Mouse (Mus musculus) cerebellum, adult 9-11 months (tissue): ENCODE measurements around the gene Pde6h.

Experiments
- DNase-seq: peaks from one replicate; pipeline ENCODE4 v3.0.0; 2022

The Pde6h gene

GRCm38 (mm10) chr6:136983201-136983600 is 59.6 kb downstream of the Pde6h start:
- DNase-seq: no peak

DNA sequence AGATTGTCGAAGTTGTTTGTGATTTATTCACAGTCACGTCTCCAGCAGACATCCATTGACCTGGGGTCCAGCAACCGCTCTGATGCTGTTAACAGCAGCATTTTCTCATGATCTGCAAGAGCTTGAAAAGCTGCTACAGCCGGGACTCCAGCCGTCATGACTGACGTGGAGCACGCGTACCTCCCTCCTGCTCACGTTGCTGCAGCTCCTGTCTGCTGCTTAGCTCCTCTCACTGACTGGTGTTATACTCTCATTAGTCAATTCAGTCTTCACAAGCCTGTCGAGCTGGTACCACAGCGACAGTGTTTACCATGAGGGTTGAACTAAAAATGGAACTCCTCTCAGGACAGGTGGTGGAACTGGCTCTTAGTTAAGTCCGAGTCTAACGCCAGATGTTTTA is 62.4 kb downstream of the Pde6h start:
- DNase-seq: no peak

DNA sequence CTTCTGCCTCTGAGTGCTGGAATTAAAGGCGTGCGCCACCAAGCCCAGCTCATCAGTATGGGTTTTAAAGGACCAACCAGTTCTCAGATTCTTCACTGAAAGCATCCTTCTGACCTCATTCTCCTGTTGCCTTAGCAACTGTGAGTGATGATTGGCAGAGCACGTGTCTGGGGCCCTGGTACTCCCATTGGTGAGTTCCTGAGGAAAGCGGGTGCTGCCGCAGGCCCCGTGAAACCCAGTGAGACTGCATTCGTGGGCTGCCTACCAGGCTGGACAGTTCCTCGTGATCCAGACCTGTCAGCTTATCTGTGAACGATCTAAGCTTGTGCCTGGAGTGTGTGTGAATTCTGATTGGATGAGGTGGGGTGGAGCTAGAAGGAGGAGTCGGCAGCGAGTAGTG is 63.1 kb downstream of the Pde6h start:
- no peak for DNase-seq

GRCm38 (mm10) chr6:136988536-136989060 is 65.0 kb downstream of the Pde6h start:
- no peak for DNase-seq

DNA sequence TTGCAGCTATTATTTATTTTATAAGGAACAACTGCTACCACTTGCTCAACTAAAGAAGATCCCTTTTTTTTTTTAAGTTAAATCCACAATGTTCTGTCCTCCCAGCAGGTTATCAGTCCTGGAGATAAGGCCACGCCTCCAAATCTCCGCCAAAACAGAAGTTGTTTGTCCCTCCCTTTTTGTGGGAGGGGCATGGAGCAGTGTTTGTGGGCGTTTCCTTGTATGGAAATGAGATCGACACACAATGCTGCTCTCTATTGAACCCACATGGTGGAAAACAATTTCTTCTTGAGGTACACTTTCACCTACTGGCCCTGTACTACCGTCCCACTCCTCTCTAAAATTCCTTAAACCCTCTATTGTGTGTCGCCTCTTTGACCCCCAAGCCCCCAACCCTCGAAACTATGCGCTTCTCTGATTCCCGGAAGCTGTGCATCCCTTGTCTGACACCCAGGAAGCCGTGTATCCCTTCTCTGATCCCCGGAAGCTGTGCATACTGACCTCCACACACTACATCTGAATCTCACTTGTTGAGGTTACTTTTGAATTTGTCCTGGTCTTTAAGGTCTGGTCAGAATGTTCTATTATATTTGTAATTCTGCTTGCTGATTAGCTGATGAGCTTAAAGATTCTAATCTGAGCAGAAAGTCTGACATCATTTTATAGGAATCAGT is 66.3 kb downstream of the Pde6h start:
- no peak for DNase-seq

DNA sequence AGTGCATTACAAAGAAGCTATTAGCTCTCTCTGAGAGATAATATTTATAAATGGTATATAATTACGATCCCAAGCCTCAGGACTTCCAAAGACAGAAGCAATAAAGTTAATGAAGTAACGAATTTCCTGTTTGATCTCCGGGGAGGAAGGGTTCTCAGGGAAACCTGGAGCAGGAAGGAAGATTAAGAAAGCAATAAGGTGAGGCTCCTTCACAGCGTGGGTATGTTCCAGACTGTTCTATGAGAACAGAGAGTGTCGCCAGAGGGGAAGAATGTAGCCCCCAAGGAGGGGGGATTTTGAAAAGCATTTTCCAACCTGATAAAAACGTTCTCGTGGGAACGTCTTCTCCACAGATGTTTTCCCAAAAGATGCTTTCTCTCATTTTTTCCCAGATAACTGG is 66.9 kb downstream of the Pde6h start:
- DNase-seq: no peak

- DNase-seq: no peak
Measured at GRCm38 (mm10) chr6:136993574-136993973, 69.9 kb downstream of the Pde6h start.

DNA sequence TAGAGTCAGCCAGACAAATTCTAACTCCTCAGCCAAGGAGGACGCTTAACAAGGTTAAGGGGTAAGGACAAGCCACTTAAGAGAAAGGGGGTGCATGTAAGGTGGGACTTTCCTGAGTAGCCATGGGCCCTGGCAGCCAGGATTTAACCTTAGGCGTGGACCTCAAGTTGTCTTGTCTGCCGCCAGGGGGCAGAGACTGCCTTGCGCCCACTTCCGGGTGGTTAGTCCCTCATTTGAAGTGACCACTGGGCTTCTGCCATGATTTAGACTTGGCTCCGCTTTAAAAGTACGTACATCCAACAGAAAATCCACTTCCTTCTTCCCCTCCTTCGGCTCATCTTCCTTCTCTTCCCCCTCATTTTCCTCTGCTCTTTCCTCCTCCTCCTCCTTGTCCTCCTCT is 71.9 kb downstream of the Pde6h start:
- DNase-seq: no peak

GRCm38 (mm10) chr6:136996336-136996735 is 72.7 kb downstream of the Pde6h start:
- no peak for DNase-seq

- DNase-seq: no peak
Measured at GRCm38 (mm10) chr6:136998181-136998580, 74.5 kb downstream of the Pde6h start.

DNA sequence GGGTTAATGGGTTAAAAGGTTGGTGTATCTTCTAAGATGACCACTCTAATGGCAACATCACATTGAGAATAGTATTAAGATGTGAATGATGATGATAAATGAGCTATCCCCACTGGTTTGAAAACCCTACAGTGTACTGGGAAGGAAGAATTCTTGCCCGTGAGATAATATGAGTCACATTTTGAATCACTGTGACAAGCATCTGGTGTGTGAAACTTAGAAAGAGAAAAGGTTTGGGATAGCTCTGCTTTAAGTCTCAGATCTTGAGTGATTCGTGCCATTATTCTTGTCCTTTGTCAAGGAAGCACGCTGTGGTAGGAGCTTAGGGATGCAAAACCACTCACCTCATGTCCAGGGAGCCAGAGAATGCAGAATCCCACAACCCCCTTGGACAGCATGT is 75.4 kb downstream of the Pde6h start:
- DNase-seq: no peak

GRCm38 (mm10) chr6:136999707-137000446 is 76.2 kb downstream of the Pde6h start:
- DNase-seq: no peak

DNA sequence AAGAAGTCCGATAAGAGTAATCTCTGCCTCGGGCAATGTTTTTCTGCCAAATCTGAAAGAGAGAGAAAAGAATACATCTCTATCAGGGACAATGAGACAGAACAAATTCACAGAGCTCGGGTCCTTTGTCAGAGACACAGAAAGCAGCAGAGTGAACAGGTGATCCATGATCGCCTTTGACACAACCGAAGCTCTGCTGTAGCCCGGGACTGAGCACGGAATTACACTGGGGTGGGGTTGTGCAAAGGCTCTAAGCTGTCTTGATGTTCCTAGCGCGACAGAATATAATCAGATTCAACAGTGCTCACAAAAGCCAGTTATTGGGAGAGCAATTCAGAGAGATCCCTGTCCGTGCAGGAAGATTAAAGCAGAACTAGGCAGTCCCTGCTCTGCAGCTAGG is 77.1 kb downstream of the Pde6h start:
- no peak for DNase-seq

- DNase-seq: no peak
Measured at GRCm38 (mm10) chr6:137001267-137002168, 77.9 kb downstream of the Pde6h start.

- no peak for DNase-seq
Measured at GRCm38 (mm10) chr6:137002169-137002514, 78.5 kb downstream of the Pde6h start.

DNA sequence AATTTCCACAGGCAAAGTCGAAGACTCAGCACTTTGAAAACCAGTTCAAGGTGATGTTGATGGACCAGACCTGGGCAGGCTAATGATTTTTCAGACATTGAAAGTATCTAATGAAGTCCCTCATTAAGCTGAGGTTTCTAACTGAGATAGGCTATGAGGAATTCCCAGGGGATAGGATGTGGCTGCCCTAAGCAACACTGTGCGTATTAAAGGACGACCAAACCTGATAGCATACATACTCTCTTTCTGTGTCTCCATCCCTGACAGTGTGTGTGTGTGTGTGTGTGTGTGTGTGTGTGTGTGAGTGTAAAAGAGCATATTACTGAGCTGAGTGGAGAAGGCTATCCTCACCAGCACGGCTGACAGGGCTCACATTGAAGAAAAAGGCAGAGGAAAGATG is 80.7 kb downstream of the Pde6h start:
- DNase-seq: no peak

DNA sequence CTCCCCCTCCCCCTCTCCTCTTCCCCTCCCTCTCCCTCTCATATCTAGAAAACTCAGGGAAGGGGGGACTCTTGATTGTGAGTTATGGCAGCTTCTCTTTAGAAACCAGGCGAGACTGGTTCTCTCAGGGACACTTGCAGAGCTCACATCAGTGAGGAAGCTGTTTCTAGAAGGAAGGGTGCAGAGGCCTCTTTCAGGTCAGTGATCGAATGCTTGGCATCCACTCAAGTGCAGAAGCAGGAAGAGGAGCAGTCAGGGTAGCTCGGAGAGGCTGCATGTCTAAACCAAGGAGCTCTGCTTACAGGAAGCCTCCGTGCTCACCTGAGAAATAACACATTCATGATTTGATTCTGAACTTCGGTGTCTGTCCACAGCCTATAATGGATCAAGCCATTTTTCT is 87.6 kb downstream of the Pde6h start:
- DNase-seq: no peak

- DNase-seq: peak; percentile 22
Measured at GRCm38 (mm10) chr6:137014346-137014745, 90.7 kb downstream of the Pde6h start.

DNA sequence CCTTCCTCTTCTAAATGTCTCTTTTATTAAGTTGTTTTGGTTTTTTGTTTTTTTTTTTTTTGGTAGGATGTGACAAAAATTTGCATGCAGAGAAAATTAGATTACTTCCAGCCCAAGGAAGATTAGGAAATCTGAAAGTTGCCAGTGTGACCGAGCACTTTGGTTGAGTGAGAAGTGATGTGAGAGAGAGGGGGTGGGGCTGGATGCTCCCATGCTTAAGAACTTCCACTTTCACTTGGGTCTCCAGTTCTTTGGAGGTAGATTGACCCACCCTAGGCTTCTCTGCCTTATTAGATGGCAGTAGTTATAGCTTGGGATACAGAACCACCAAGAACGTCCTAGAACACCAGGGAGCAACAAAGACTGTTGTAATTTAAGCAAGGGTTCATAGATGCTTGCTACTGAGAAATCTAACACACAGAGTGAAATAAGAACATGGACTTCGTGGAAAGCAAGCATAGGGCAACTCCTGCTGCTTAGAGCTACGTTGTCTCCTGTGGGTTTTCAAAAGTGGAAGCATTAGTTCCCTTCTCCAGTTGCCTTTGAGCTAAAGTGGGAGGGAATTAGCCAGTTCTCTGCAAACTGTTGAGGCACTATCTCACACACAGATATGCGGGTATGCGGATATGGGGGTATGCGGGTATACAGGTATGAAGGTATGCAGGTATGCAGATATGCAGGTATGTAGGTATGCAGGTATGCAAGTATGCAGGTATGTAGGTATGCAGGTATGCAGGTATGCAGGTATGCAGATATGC is 93.8 kb downstream of the Pde6h start:
- no peak for DNase-seq
